Mouse (Mus musculus): Measurements from ENCODE around the gene Ltf. TPM values are rescaled to one million over a fixed set of nuclear protein-coding genes. Genes with fewer than 3 reads are reported as not detected.

Ltf gene
- polyA plus RNA-seq (2012) = 68.7 and 71.6 TPM in 2 replicates

DNA sequence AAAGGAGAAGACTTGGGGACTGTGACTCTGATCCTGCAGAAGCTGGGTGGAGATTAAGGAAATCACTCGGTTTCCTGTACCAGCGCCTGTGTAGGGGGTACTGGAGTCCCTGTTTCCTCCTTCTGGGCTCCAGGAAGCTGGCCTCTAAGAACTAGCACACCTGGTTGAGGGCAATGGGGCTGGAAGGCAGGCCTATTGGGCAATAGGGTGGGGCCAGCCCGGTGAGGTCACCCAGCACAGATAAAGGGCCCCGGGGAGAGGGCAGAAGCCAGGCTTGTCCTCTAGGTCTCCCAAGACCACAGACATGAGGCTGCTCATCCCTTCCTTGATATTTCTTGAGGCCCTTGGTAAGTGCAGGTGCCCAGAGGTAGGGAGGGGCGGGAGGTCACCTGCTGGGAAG is at the start of gene Ltf:
Ltf (plus strand) TSS at position 250 of the 400 bp plus-strand sequence.

DNA sequence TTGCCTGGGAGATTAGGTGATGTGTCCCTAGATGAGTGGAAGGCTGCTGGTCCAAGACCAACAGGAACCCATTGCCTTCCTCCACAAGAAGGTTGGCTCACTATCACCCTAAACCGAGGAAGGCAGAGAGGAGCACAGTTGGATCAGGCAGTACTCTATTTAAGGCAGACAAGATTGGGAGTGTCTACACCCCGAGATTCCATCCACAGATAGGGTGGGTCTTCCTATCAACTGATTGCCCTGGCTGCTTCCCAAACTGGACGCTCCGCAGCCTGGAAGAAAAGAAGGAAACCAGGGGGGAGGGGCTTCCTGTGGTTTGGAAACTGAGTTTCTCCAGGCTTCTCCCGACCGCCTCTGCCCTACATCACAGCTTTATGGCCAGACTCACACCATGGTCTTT is 28.9 kb upstream of the Ltf start, which contains the start of gene Rtp3:
Rtp3 (minus strand) TSS at position 380 of the 400 bp plus-strand sequence.

DNA sequence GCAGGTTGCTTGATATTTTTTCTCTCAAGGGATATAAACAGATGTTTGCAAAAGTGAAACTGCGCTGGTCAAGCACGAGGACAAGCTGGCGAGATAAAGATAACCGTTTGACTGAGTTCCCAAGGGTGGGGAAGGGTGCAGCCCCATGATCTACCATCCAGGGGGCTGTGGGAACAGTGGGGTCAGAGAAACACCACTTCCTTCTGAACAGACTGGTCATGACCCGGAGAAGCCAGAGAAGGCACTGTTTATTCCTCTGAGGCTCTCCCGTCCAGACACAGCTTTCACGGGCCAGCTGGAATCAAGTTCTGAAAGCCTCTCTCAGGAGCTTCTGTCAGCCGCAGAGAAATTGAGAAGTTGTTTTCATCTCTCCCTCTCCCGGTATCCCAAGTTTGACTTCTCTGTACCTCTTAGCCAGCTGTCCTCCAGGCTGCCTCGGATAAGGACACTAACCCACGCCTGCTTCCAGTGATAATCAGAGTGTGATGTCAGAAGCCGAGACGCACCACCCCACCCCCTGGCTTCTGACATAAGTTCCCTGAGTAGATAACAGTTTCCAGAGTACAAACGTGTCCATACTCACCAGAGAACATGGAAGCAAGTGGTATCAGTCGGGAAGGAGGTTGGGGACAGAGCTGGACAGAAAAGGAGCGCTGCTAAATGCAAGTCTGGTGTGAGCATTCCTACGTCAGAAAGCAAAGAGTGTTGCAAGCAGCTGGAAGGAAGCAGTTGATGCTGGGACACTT is 37.9 kb downstream of the Ltf start, which contains the start of gene Ccrl2:
Ccrl2 (minus strand) TSS at position 722 of the 746 bp plus-strand sequence.

Other genes with a start within 250 kb of the Ltf start
- 0.04 and 0.14 TPM in 2 replicates for gene Prss42, start 221.1 kb upstream of the Ltf start, polyA plus RNA-seq (2012)
- gene Prss44, start 205.3 kb upstream of the Ltf start, polyA plus RNA-seq (2012) = not detected in 2 replicates
- not detected in 2 replicates for gene Prss43, start 192.6 kb upstream of the Ltf start, polyA plus RNA-seq (2012)
- gene Prss45, start 184.7 kb upstream of the Ltf start, polyA plus RNA-seq (2012) = not detected in 2 replicates
- gene Prss46, start 174.8 kb upstream of the Ltf start, polyA plus RNA-seq (2012) = not detected in 2 replicates
- gene Prss50, start 161.3 kb upstream of the Ltf start, polyA plus RNA-seq (2012) = 54.6 and 61.0 TPM in 2 replicates
- 3.9 and 6.0 TPM in 2 replicates for gene Als2cl, start 139.4 kb upstream of the Ltf start, polyA plus RNA-seq (2012)
- 0.35 and 0.51 TPM in 2 replicates for gene Tmie, start 139.2 kb upstream of the Ltf start, polyA plus RNA-seq (2012)
- gene Fam240a, start 102.4 kb upstream of the Ltf start, polyA plus RNA-seq (2012) = not detected in 2 replicates
- not detected in 2 replicates for gene Tdgf1, start 73.1 kb upstream of the Ltf start, polyA plus RNA-seq (2012)
- gene Lrrc2, start 67.7 kb upstream of the Ltf start, polyA plus RNA-seq (2012) = not detected in 2 replicates
- 0.12 TPM in 1 of 2 replicates, not detected in the other for gene Rtp3, start 28.7 kb upstream of the Ltf start, polyA plus RNA-seq (2012)
- gene Ccrl2, start 38.2 kb downstream of the Ltf start, polyA plus RNA-seq (2012) = 1.3 and 1.6 TPM in 2 replicates
- gene Lrrfip2, start 98.3 kb downstream of the Ltf start, polyA plus RNA-seq (2012) = 23.1 and 24.7 TPM in 2 replicates

All from megakaryocyte-erythroid progenitor cell, adult 5 weeks (primary cell).